Mouse (Mus musculus): Measurements from ENCODE around the gene Gm42791. TPM values are rescaled to one million over a fixed set of nuclear protein-coding genes. Genes with fewer than 3 reads are reported as not detected.

Gm42791 gene
- polyA plus RNA-seq, 1 experiment from 2014 or later = 3.6 TPM

GRCm38 (mm10) chr5:148929116-148929449 lies 65.9 kb downstream of the Gm42791 start, which contains the start of gene Katnal1:
Gene Katnal1 (minus strand): TSS chr5:148929320.
- Histone ChIP-seq H3K9ac (peak within 1 kb of the TSS; percentile 83), H3K4me3 (peak within 1 kb of the TSS; percentile 82), H3K9me3 (0 out of 2 replicates have a peak, but pooled peaks cover 3% of the 10 kb centered on the region), H3K27ac (peak within 1 kb of the TSS; percentile 96), H3K4me1 (peaks cover 5% of the 10 kb centered on the region), H3K36me3 (peaks cover 13% of the 10 kb centered on the region; the same call in 1 of the 2 replicates), H3K4me2 (replicated peaks) (peak within 1 kb of the TSS; percentile 73), H3K27me3 (replicated peaks) (no peaks in the 10 kb centered on the region)
- ATAC-seq (ENCODE audit: low FRiP score, low read depth) = no peak; the same call in 1 of the 2 replicates
- 1% methylated on average over 16 of the region's 16 CpGs for WGBS

- Histone ChIP-seq H3K27ac (peak overlapping the region; percentile 96), H3K4me1 (peaks cover 5% of the 10 kb centered on the region), H3K27me3 (replicated peaks) (no peaks in the 10 kb centered on the region), H3K4me3 (peak overlapping the region; percentile 82), H3K4me2 (replicated peaks) (peak overlapping the region; percentile 73), H3K9me3 (0 out of 2 replicates have a peak, but pooled peaks cover 3% of the 10 kb centered on the region), H3K9ac (peak overlapping the region; percentile 83), H3K36me3 (peaks cover 13% of the 10 kb centered on the region; the same call in 1 of the 2 replicates)
- under 1% methylated on average over 69 of the region's 69 CpGs for whole genome bisulfite sequencing
- peak; percentile 99 for ATAC-seq (ENCODE audit: low FRiP score, low read depth)
These were observed 66.4 kb downstream of the Gm42791 start for GRCm38 (mm10) chr5:148928382-148929115.

GRCm38 (mm10) chr5:148927717-148928223 lies 67.2 kb downstream of the Gm42791 start:
- Histone ChIP-seq H3K36me3 (peaks cover 13% of the 10 kb centered on the region; the same call in 1 of the 2 replicates), H3K9ac (peak overlapping the region; percentile 83), H3K4me2 (replicated peaks) (peak overlapping the region; percentile 73), H3K4me3 (peak overlapping the region; percentile 82), H3K27ac (0 out of 2 replicates have a peak overlapping the region, but pooled peaks have one; percentile 86), H3K9me3 (0 out of 2 replicates have a peak, but pooled peaks cover 3% of the 10 kb centered on the region), H3K4me1 (peaks cover 5% of the 10 kb centered on the region), H3K27me3 (replicated peaks) (no peaks in the 10 kb centered on the region)
- 49% methylated on average over 5 of the region's 5 CpGs for WGBS
- no peak for ATAC-seq (ENCODE audit: low FRiP score, low read depth)

- Histone ChIP-seq H3K36me3 (peaks cover 20% of the 10 kb centered on the region; the same call in 1 of the 2 replicates), H3K27me3 (replicated peaks) (no peaks in the 10 kb centered on the region), H3K9me3 (no peaks in the 10 kb centered on the region), H3K4me2 (replicated peaks) (no peak overlapping the region), H3K4me1 (peaks cover 5% of the 10 kb centered on the region), H3K9ac (no peak overlapping the region), H3K4me3 (no peak overlapping the region), H3K27ac (no peak overlapping the region)
- ATAC-seq (ENCODE audit: low FRiP score, low read depth) = no peak
- 91% methylated on average over 12 of the region's 12 CpGs for WGBS
These were observed 70.4 kb downstream of the Gm42791 start for GRCm38 (mm10) chr5:148924586-148924985.

GRCm38 (mm10) chr5:148924051-148924450 lies 70.9 kb downstream of the Gm42791 start:
- no peaks in the 10 kb centered on the region for H3K9me3 ChIP-seq
- ATAC-seq (ENCODE audit: low FRiP score, low read depth) = no peak
- no peak overlapping the region for H3K4me3 ChIP-seq
- H3K4me1 ChIP-seq = peaks cover 1% of the 10 kb centered on the region
- no peaks in the 10 kb centered on the region for H3K27me3 ChIP-seq (replicated peaks)
- WGBS = 87% methylated on average over 9 of the region's 9 CpGs
- no peak overlapping the region for H3K4me2 ChIP-seq (replicated peaks)
- H3K9ac ChIP-seq = no peak overlapping the region
- H3K36me3 ChIP-seq = peaks cover 25% of the 10 kb centered on the region; the same call in 1 of the 2 replicates
- no peak overlapping the region for H3K27ac ChIP-seq

- Histone ChIP-seq H3K27me3 (replicated peaks) (no peaks in the 10 kb centered on the region), H3K4me3 (no peak overlapping the region), H3K27ac (no peak overlapping the region), H3K4me1 (no peaks in the 10 kb centered on the region), H3K36me3 (peaks cover 31% of the 10 kb centered on the region), H3K9me3 (no peaks in the 10 kb centered on the region), H3K4me2 (replicated peaks) (no peak overlapping the region), H3K9ac (no peak overlapping the region)
- WGBS = 79% methylated on average over 10 of the region's 10 CpGs
- no peak for ATAC-seq (ENCODE audit: low FRiP score, low read depth)
These were observed 71.5 kb downstream of the Gm42791 start for GRCm38 (mm10) chr5:148923408-148923807.

GRCm38 (mm10) chr5:148922773-148923172 lies 72.2 kb downstream of the Gm42791 start:
- ATAC-seq (ENCODE audit: low FRiP score, low read depth) = no peak
- no peak overlapping the region for H3K27ac ChIP-seq
- no peak overlapping the region for H3K9ac ChIP-seq
- H3K27me3 ChIP-seq (replicated peaks) = no peaks in the 10 kb centered on the region
- 89% methylated on average over 5 of the region's 5 CpGs for WGBS
- H3K4me2 ChIP-seq (replicated peaks) = no peak overlapping the region
- no peaks in the 10 kb centered on the region for H3K9me3 ChIP-seq
- H3K4me3 ChIP-seq = no peak overlapping the region
- no peaks in the 10 kb centered on the region for H3K4me1 ChIP-seq
- H3K36me3 ChIP-seq = peaks cover 37% of the 10 kb centered on the region

- H3K4me2 ChIP-seq (replicated peaks) = no peak overlapping the region
- no peak overlapping the region for H3K27ac ChIP-seq
- no peak for ATAC-seq (ENCODE audit: low FRiP score, low read depth)
- H3K4me1 ChIP-seq = no peaks in the 10 kb centered on the region
- WGBS = 69% methylated on average over 5 of the region's 5 CpGs
- H3K27me3 ChIP-seq (replicated peaks) = no peaks in the 10 kb centered on the region
- H3K9ac ChIP-seq = no peak overlapping the region
- no peaks in the 10 kb centered on the region for H3K9me3 ChIP-seq
- no peak overlapping the region for H3K4me3 ChIP-seq
- H3K36me3 ChIP-seq = peaks cover 49% of the 10 kb centered on the region
These were observed 76.9 kb downstream of the Gm42791 start for GRCm38 (mm10) chr5:148918049-148918448.

GRCm38 (mm10) chr5:148916775-148917174 lies 78.2 kb downstream of the Gm42791 start:
- Histone ChIP-seq H3K36me3 (peaks cover 55% of the 10 kb centered on the region), H3K4me3 (no peak overlapping the region), H3K4me2 (replicated peaks) (no peak overlapping the region), H3K27me3 (replicated peaks) (no peaks in the 10 kb centered on the region), H3K27ac (no peak overlapping the region), H3K9ac (no peak overlapping the region), H3K9me3 (no peaks in the 10 kb centered on the region), H3K4me1 (no peaks in the 10 kb centered on the region)
- ATAC-seq (ENCODE audit: low FRiP score, low read depth) = no peak
- WGBS = 86% methylated on average over 6 of the region's 6 CpGs

- H3K4me3 ChIP-seq = no peak overlapping the region
- WGBS = 63% methylated on average over 3 of the region's 3 CpGs
- H3K27me3 ChIP-seq (replicated peaks) = no peaks in the 10 kb centered on the region
- no peak overlapping the region for H3K4me2 ChIP-seq (replicated peaks)
- H3K27ac ChIP-seq = no peak overlapping the region
- H3K36me3 ChIP-seq = peaks cover 40% of the 10 kb centered on the region
- no peak overlapping the region for H3K9ac ChIP-seq
- H3K4me1 ChIP-seq = peaks cover 21% of the 10 kb centered on the region
- no peaks in the 10 kb centered on the region for H3K9me3 ChIP-seq
- no peak for ATAC-seq (ENCODE audit: low FRiP score, low read depth)
These were observed 82.7 kb downstream of the Gm42791 start for GRCm38 (mm10) chr5:148912262-148912661.

- H3K36me3 ChIP-seq = peaks cover 26% of the 10 kb centered on the region
- H3K27ac ChIP-seq = no peak overlapping the region
- H3K9ac ChIP-seq = no peak overlapping the region
- no peaks in the 10 kb centered on the region for H3K9me3 ChIP-seq
- H3K4me2 ChIP-seq (replicated peaks) = no peak overlapping the region
- 97% methylated on average over 4 of the region's 4 CpGs for WGBS
- H3K27me3 ChIP-seq (replicated peaks) = no peaks in the 10 kb centered on the region
- peaks cover 29% of the 10 kb centered on the region for H3K4me1 ChIP-seq
- no peak for ATAC-seq (ENCODE audit: low FRiP score, low read depth)
- H3K4me3 ChIP-seq = no peak overlapping the region
These were observed 84.9 kb downstream of the Gm42791 start for GRCm38 (mm10) chr5:148910066-148910465.

GRCm38 (mm10) chr5:148909402-148909801 lies 85.5 kb downstream of the Gm42791 start:
- Histone ChIP-seq H3K27ac (no peak overlapping the region), H3K4me3 (no peak overlapping the region), H3K9ac (no peak overlapping the region), H3K4me2 (replicated peaks) (peak overlapping the region; percentile 12; the same call in 1 of the 2 replicates), H3K9me3 (no peaks in the 10 kb centered on the region), H3K4me1 (peaks cover 29% of the 10 kb centered on the region), H3K27me3 (replicated peaks) (no peaks in the 10 kb centered on the region), H3K36me3 (peaks cover 27% of the 10 kb centered on the region)
- ATAC-seq (ENCODE audit: low FRiP score, low read depth) = no peak
- 34% methylated on average over 6 of the region's 6 CpGs for WGBS
